Mouse (Mus musculus): Measurements from ENCODE around the gene Prkd2.

- TF ChIP-seq CTCF (IDR thresholded peaks at IDR 0.05; ENCODE audit: borderline replicate concordance, control insufficient read depth, extremely low read depth, insufficient read depth, low read length, poor library complexity) (no peak), POLR2A (IDR thresholded peaks at IDR 0.05; ENCODE audit: control insufficient read depth, extremely low read depth, insufficient read depth, low read length, poor library complexity) (no peak)
Measured at GRCm38 (mm10) chr7:16918014-16918413, 75.3 kb downstream of the Prkd2 start.
